Mouse (Mus musculus) right cerebral cortex, postnatal 36 days (tissue): ENCODE measurements around the gene Ntrk1.

Experiments used
- DNase-seq, 2 experiments: peaks; one replicate each; pipeline ENCODE4 v3.0.0; 2022; ENCODE audit warnings: low spot score in 2 of 2, mixed read lengths in 1 of 2

Ntrk1 gene

DNA sequence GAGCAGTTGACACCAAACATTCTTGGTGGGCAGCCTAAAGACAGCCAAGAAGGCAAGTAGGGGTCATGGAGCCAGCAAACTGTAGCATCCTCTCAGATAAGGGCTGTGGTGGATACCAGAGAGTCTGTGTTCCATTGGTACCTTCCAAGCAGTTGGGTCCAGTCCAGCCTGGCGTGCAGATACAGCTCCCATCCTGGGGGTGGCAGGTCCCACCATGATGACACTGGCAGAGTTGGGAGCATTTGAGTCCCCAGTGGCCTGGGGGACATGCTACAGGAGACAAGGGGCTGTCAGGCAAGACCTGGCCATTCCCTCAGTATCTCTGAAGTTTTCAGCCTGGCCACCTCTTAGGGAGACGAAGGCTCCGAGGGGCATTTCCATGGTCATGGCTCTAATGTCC lies 42.4 kb downstream of the Ntrk1 start:
- no peak for DNase-seq

DNA sequence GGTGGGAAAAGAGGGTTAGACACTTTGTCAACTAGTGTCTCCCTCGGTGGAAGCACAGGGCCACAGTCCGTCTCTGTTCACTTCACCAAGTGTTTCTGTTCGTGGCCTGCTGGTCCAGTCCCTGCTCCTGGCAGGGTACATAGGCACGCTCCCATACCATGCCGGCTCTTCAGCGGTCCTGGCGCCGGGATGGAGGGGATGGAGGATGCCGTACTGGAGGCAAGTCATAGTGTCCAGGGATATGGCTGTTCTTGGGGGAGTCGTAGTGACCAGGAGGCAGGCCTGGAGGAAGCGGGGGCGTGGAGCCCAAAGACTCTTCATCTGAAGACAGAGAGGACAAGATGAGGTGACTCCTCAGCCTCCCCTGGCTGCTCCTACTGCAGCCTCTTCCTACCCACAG lies 45.0 kb downstream of the Ntrk1 start:
- DNase-seq = no peak

DNA sequence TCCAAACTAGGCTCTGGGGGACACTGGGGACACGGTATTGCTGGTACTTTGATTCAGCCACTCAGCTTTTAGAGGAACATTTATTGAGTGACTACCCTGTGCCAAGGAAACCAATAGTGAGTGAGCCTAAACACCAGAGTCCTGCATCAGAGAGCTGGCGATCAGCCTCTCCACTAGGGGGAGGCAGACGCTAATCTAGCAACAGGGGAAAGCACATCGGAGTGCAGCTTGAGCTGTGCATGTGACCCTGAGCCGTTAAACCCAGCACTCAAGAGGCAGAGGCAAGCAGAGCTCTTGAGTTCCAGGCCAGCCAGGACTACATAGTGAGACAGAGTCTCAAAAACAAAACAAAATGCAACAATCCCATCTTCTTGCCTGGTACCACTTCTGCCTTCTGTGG lies 45.9 kb downstream of the Ntrk1 start:
- DNase-seq = peak in 1 of 2 experiments; percentile 30

DNA sequence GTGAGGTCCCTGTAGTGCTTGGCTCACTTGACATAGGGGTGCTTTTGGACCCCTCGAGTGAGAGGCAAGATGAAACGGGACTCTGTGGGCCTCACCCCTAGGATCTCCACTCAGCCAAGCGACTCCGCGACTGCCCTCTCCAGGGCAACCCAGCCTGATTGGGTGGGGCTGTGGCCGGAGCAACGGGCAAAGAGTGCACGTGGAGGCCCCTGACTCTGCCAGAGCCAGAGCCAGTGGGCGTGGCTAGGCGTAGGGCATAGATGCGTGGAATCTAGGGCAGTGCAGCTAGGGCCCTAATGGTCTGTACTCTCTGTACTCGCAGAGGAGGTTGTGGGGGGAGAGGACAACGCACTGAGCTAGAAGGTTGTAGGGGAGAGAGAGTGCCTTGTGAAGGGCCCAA lies 46.5 kb downstream of the Ntrk1 start, which contains the start of gene Lrrc71:
Gene Lrrc71, minus strand, starts transcription at position 195 of the 400 bp plus-strand sequence.
- no peak for DNase-seq

DNA sequence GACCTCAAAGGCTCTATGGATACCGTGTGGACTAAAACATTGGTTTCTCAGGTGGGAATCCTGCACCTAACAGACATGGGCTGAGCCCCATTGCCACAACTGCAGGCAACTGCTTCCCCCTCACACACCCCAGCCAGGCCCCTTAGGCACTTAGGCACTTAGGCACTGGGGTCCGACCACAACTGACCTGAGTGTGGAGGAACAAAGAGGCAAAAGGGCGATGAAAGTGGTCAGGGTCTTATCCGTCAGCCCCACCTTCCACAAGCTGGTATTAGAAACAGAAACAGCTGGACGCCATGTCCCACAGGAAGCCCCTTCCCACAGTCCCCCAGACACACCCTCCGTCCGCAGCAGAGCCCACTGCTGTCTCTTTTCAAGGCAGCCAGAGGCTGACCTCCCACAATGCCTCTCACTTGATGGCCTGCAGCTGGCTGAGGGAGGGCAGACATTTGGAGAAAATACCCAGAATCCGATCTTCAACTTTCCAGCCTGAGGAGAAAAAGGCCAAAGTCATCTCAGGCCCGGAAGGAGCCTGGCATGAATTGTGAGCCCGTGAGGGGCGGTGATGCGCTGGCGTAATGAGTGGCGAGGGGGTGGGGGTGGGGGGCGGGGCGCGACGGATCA lies 49.8 kb downstream of the Ntrk1 start:
- no peak for DNase-seq

DNA sequence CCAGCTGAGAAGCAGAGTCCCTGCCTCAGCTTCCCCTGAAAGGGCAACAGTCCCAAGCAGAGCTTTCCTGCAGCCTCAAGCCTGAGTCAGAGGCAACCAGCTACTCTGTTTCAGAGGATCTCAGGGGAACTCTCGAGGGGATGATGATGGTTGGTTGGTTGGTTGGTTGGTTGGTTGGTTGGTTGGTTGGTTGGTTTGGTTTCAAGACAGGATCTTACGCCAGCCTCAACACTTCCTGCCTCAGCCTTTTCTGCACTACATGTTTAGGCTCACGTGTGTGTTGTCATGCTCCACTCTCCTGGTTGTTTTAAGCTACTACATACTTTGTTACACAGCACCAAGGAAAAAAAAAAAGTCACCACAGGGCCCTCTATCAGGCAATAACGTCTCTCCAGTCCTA lies 51.0 kb downstream of the Ntrk1 start:
- no peak for DNase-seq

DNA sequence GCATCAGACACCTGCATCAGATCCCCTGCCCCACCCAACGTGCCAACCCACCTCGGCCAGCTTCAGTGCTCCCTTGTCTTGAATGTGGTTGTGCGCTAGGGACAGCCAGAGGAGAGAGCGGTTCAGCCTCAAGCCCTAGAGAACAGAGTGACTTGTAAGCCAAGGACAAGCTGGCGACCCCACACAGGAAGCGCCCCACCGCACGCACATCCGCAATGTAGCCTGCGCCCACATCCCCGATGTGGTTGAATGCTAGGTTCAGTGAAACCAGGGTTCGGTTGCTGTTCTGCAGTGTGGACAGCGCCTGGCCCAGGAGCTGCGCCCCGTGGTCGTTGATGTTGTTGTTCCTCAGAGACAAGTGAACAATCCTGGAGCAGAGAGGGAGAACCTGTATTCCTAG lies 52.2 kb downstream of the Ntrk1 start:
- no peak for DNase-seq

DNA sequence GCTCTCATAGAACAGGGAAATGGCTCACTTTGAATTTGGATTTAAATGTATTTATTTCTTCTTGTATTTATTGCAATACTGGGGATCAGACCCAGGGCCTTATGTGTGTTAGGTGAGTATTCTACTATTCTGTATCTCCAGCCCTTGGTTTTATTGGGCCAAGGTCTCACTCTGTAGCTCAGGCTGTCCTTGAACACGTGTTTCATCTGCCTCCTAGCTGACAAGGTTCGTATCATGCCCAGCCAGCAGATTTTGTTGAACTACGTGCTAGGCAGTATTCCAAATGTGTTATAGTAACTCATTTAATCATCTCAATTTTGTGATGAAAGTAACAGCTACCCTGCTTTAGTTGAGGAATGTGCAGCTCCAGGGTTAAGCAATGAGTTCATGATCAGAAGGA lies 52.9 kb downstream of the Ntrk1 start:
- DNase-seq = no peak

DNA sequence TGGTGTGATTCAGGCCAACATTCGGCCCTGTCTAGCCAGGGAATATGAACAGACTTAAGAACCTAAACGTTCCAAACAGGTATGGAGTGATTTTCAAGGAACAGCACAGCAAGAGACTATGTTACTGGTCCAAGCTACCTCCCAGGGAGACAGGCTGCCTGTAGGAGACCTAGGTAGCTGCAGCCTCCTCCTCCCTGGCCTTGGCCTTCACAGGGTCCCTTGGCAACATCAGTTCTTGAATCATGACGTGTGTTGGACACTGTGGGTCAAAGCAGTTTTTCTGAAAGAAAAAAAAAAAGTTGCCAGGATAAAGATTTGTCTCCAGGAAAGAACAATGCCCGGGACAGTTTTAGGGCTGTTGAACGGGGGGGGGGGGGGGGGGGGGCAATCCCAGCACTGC lies 56.1 kb downstream of the Ntrk1 start:
- DNase-seq = no peak

DNA sequence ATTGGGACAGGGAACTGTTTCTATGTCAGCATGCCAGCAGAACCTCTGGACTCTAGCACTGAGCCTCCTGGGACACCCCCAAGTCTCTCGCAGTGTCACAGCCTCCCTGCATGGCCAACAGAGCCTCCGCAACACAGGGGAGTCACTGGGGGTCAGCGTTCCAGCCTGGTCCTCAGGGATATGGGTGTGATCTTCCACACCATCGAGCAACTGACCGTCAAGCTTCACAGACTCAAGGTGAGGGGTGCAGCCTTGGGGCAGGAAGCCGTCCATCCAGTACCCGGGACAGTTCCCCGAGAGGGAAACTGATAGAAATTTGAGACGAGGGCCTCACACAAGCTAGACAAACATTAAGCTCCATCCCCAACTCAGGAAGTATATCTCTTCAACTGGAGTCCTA lies 59.6 kb downstream of the Ntrk1 start:
- DNase-seq = no peak

DNA sequence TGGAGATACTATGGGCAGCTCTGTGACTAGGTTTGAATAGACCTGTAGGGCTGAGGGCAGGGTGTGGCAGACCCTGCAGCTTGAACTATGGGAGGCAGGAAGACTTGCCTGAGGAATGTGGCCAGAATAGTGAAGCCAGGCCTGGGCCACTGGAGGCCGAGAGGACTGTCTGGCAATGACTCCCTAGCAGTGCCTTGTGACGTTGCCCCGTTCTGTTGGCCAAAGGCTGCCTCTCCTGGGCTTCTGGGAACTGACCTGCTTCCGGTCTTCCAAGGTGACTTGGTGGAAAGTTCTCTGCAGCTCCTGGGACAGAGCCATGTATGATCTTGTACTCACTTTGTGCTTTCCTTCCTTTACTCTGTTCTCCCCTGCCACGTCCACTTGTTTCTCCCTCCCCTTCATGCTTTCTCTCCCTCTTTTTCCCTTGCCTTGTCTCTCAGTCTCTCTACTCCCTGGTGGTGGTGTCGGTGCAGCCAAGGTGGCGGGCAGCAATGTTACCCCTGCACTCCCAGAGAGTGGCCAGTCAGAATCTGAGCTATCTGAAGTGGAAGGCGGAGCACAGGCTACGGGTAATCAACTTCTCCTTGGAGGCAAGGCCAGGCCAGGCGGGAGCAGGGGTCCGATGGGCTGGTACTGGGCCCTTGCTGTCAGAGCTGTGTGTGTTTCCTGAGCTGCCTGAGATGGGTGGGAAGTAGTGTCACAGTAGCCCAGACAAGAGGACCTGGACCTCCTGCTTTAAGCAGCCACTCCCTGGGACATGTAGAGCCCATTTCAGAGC lies 60.8 kb downstream of the Ntrk1 start:
- DNase-seq = no peak

DNA sequence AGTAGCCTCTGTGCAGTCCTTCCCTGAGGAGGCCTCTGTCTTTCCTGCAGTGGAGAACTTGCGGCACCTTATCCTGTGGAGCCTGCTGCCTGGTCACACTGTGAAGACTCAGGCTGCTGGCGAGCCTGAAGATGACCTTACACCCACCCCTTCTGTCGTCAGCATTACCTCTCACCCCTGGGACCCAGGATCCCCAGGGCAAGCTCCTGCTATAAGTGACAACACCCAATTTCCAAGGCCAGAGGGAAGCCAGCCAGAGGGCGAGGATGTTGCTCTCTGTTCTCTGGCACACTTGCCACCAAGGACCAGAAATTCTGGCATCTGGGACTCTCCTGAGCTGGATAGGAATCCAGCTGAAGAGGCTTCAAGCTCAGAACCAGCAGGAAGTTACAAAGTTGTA lies 61.9 kb downstream of the Ntrk1 start:
- DNase-seq = no peak

DNA sequence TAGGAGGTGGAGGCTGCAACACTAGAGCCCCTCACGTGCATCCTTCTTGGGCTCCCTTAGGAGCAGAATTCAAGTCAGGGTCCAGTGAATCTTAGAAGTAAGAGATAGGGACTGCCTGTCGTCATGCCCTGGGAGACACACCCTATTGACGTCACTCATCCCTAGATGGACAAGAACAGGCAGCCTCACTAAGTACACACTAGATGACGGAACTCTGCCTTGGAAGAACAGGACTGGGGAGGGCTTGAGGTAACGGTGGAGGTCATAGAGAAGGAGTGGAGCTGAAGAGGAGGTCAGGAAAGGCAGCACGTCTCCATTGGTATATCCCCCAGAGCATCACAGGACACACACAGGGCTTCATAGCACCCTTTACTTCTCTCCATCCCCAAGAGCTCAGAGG lies 66.3 kb downstream of the Ntrk1 start:
- DNase-seq = no peak
